Mouse (Mus musculus) hindbrain, embryonic 12.5 days (tissue): ENCODE data around the gene Serpina3i. TPM values are rescaled to one million over a fixed set of nuclear protein-coding genes. Genes with fewer than 3 reads are reported as not detected.
A peak's percentile ranks its signal among the peaks of the same experiment; 100 is the strongest.

ENCODE experiments used
- ATAC-seq: fragments of 200-750 bp; cut with Nextera tagmentation; 2 replicates; pipeline ENCODE4 v1.8.0; 2017; ENCODE audit warnings: moderate TSS enrichment; ENCODE audit not compliant: low FRiP score
- H3K27ac ChIP-seq: fragments of 300-500 bp; sonication (generic); 2 replicates; pipeline ENCODE4 v1.5.1; 2016; ENCODE audit warnings: mild to moderate bottlenecking
- H3K27me3 ChIP-seq: fragments of 300-500 bp; sonication (generic); 2 replicates; pipeline ENCODE4 v1.6.1; 2016; ENCODE audit warnings: mild to moderate bottlenecking
- H3K36me3 ChIP-seq: fragments of 300-500 bp; sonication (generic); 2 replicates; pipeline ENCODE4 v1.6.1; 2016; ENCODE audit warnings: mild to moderate bottlenecking
- H3K4me1 ChIP-seq: fragments of 300-500 bp; sonication (generic); 2 replicates; pipeline ENCODE4 v1.6.1; 2016
- H3K4me2 ChIP-seq: fragments of 300-500 bp; sonication (generic); replicated peaks from 2 replicates; pipeline ENCODE4 v1.6.1; 2016; ENCODE audit warnings: mild to moderate bottlenecking
- H3K4me3 ChIP-seq: fragments of 300-500 bp; sonication (generic); 2 replicates; pipeline ENCODE4 v1.5.1; 2016; ENCODE audit warnings: mild to moderate bottlenecking
- H3K9ac ChIP-seq: fragments of 300-500 bp; sonication (generic); 2 replicates; pipeline ENCODE4 v1.6.1; 2016; ENCODE audit warnings: mild to moderate bottlenecking, moderate library complexity
- H3K9me3 ChIP-seq: fragments of 300-500 bp; sonication (generic); replicated peaks from 2 replicates; pipeline ENCODE4 v1.6.1; 2016; ENCODE audit warnings: mild to moderate bottlenecking
- WGBS: fragments of 180-500 bp; shearing (Covaris S2); methylation state at CpG from one replicate; pipeline ENCODE4 v1.1.7; 2016; 5-methylcytosine and 5-hydroxymethylcytosine counted together
- polyA plus RNA-seq: library from polyadenylated mRNA; unstranded; fragments of >200 nt; fragmentation: Nextera tagmentation; extraction: Ambion mirVana; gene quantifications from 2 replicates; pipeline ENCODE4 v1.2.1, GENCODE M21; 2016

Serpina3i gene
- polyA plus RNA-seq, 1 experiment from 2014 or later = 0.25 TPM

GRCm38 (mm10) chr12:104245595-104245994 lies 17.3 kb upstream of the Serpina3i start:
- Histone ChIP-seq H3K4me1 (peaks cover 4% of the 10 kb centered on the region; the same call in 1 of the 2 replicates), H3K27ac (no peak overlapping the region), H3K9ac (no peak overlapping the region), H3K9me3 (no peaks in the 10 kb centered on the region), H3K27me3 (no peaks in the 10 kb centered on the region), H3K36me3 (no peaks in the 10 kb centered on the region), H3K4me3 (no peak overlapping the region), H3K4me2 (no peak overlapping the region)
- 79% methylated on average over 3 of the region's 3 CpGs for WGBS
- ATAC-seq = no peak

- Histone ChIP-seq H3K4me2 (no peak overlapping the region), H3K27me3 (no peaks in the 10 kb centered on the region), H3K9me3 (no peaks in the 10 kb centered on the region), H3K4me1 (peaks cover 4% of the 10 kb centered on the region; the same call in 1 of the 2 replicates), H3K27ac (0 out of 2 replicates have a peak overlapping the region, but pooled peaks have one; percentile 30), H3K36me3 (no peaks in the 10 kb centered on the region), H3K4me3 (no peak overlapping the region), H3K9ac (no peak overlapping the region)
- peak; percentile 73 for ATAC-seq
Measured at GRCm38 (mm10) chr12:104247553-104248002, 15.3 kb upstream of the Serpina3i start.

- Histone ChIP-seq H3K4me3 (no peak overlapping the region), H3K9ac (no peak overlapping the region), H3K4me1 (peaks cover 4% of the 10 kb centered on the region; the same call in 1 of the 2 replicates), H3K27ac (0 out of 2 replicates have a peak overlapping the region, but pooled peaks have one; percentile 30), H3K4me2 (no peak overlapping the region), H3K9me3 (no peaks in the 10 kb centered on the region), H3K27me3 (no peaks in the 10 kb centered on the region), H3K36me3 (no peaks in the 10 kb centered on the region)
- ATAC-seq = 0 out of 2 replicates have a peak, but pooled peaks have one; percentile 9
- WGBS = 80% methylated on average over 3 of the region's 3 CpGs
Measured at GRCm38 (mm10) chr12:104248231-104248630, 14.7 kb upstream of the Serpina3i start.

GRCm38 (mm10) chr12:104261041-104261440 lies 1.9 kb upstream of the Serpina3i start:
- 67% methylated on average over 3 of the region's 3 CpGs for WGBS
- no peaks in the 10 kb centered on the region for H3K27me3 ChIP-seq
- no peaks in the 10 kb centered on the region for H3K36me3 ChIP-seq
- no peaks in the 10 kb centered on the region for H3K9me3 ChIP-seq
- no peak overlapping the region for H3K27ac ChIP-seq
- H3K4me3 ChIP-seq = no peak overlapping the region
- H3K4me1 ChIP-seq = 0 out of 2 replicates have a peak, but pooled peaks cover 2% of the 10 kb centered on the region
- no peak overlapping the region for H3K9ac ChIP-seq
- H3K4me2 ChIP-seq = no peak overlapping the region
- no peak for ATAC-seq

- Histone ChIP-seq H3K36me3 (no peaks in the 10 kb centered on the region), H3K27me3 (no peaks in the 10 kb centered on the region), H3K9me3 (no peaks in the 10 kb centered on the region), H3K4me2 (no peak overlapping the region), H3K4me1 (0 out of 2 replicates have a peak, but pooled peaks cover 2% of the 10 kb centered on the region), H3K4me3 (no peak overlapping the region), H3K9ac (no peak overlapping the region), H3K27ac (no peak overlapping the region)
- 82% methylated on average over 3 of the region's 3 CpGs for WGBS
- ATAC-seq = no peak
Measured at GRCm38 (mm10) chr12:104266374-104266773, 3.5 kb downstream of the Serpina3i start.

GRCm38 (mm10) chr12:104278216-104279055 lies 15.5 kb downstream of the Serpina3i start:
- Histone ChIP-seq H3K27me3 (no peaks in the 10 kb centered on the region), H3K4me2 (no peak overlapping the region), H3K27ac (no peak overlapping the region), H3K36me3 (no peaks in the 10 kb centered on the region), H3K9me3 (no peaks in the 10 kb centered on the region; the same call in 1 of the 2 replicates), H3K4me1 (no peaks in the 10 kb centered on the region), H3K9ac (no peak overlapping the region), H3K4me3 (no peak overlapping the region)
- no peak for ATAC-seq
- WGBS = 88% methylated on average over 18 of the region's 18 CpGs

GRCm38 (mm10) chr12:104279056-104279435 lies 16.1 kb downstream of the Serpina3i start:
- Histone ChIP-seq H3K4me3 (no peak overlapping the region), H3K27ac (no peak overlapping the region), H3K36me3 (no peaks in the 10 kb centered on the region), H3K9ac (no peak overlapping the region), H3K27me3 (no peaks in the 10 kb centered on the region), H3K4me1 (no peaks in the 10 kb centered on the region), H3K9me3 (no peaks in the 10 kb centered on the region; the same call in 1 of the 2 replicates), H3K4me2 (no peak overlapping the region)
- peak; percentile 38; the same call in 1 of the 2 replicates for ATAC-seq
- WGBS = 20% methylated on average over 3 of the region's 3 CpGs

- H3K4me2 ChIP-seq = no peak overlapping the region
- H3K9ac ChIP-seq = no peak overlapping the region
- H3K27ac ChIP-seq = no peak overlapping the region
- H3K9me3 ChIP-seq = no peaks in the 10 kb centered on the region; the same call in 1 of the 2 replicates
- H3K27me3 ChIP-seq = no peaks in the 10 kb centered on the region
- no peaks in the 10 kb centered on the region for H3K36me3 ChIP-seq
- 92% methylated on average over 11 of the region's 11 CpGs for WGBS
- no peak overlapping the region for H3K4me3 ChIP-seq
- H3K4me1 ChIP-seq = no peaks in the 10 kb centered on the region
- ATAC-seq = no peak
Measured at GRCm38 (mm10) chr12:104283380-104283779, 20.5 kb downstream of the Serpina3i start.

GRCm38 (mm10) chr12:104288336-104288735 lies 25.4 kb downstream of the Serpina3i start:
- Histone ChIP-seq H3K9me3 (no peaks in the 10 kb centered on the region), H3K4me3 (no peak overlapping the region), H3K9ac (no peak overlapping the region), H3K36me3 (no peaks in the 10 kb centered on the region), H3K4me2 (no peak overlapping the region), H3K27ac (no peak overlapping the region), H3K27me3 (no peaks in the 10 kb centered on the region), H3K4me1 (no peaks in the 10 kb centered on the region)
- ATAC-seq = no peak

GRCm38 (mm10) chr12:104289872-104290271 lies 26.9 kb downstream of the Serpina3i start:
- ATAC-seq = no peak
- H3K4me1 ChIP-seq = no peaks in the 10 kb centered on the region

GRCm38 (mm10) chr12:104293963-104294362 lies 31.0 kb downstream of the Serpina3i start:
- no peak overlapping the region for H3K27ac ChIP-seq
- no peak for ATAC-seq
- no peak overlapping the region for H3K4me2 ChIP-seq
- H3K4me3 ChIP-seq = no peak overlapping the region
- no peak overlapping the region for H3K9ac ChIP-seq
- no peaks in the 10 kb centered on the region for H3K27me3 ChIP-seq
- H3K36me3 ChIP-seq = no peaks in the 10 kb centered on the region
- WGBS = 87% methylated on average over 2 of the region's 2 CpGs
- H3K4me1 ChIP-seq = no peaks in the 10 kb centered on the region
- H3K9me3 ChIP-seq = no peaks in the 10 kb centered on the region

More at GRCm38 (mm10) chr12:104289872-104290271, 26.9 kb downstream of the Serpina3i start:
- 43% methylated on average over 3 of the region's 4 CpGs for WGBS
- no peak overlapping the region for H3K9ac ChIP-seq
- no peaks in the 10 kb centered on the region for H3K27me3 ChIP-seq
- no peak overlapping the region for H3K4me2 ChIP-seq
- H3K27ac ChIP-seq = no peak overlapping the region
- H3K36me3 ChIP-seq = no peaks in the 10 kb centered on the region
- H3K9me3 ChIP-seq = no peaks in the 10 kb centered on the region
- no peak overlapping the region for H3K4me3 ChIP-seq

GRCm38 (mm10) chr12:104298049-104298448 lies 35.1 kb downstream of the Serpina3i start:
- 90% methylated on average over 2 of the region's 2 CpGs for WGBS
- no peak overlapping the region for H3K9ac ChIP-seq
- no peaks in the 10 kb centered on the region for H3K4me1 ChIP-seq
- no peaks in the 10 kb centered on the region for H3K36me3 ChIP-seq
- H3K9me3 ChIP-seq = no peaks in the 10 kb centered on the region
- ATAC-seq = no peak
- H3K27ac ChIP-seq = no peak overlapping the region
- H3K27me3 ChIP-seq = no peaks in the 10 kb centered on the region
- H3K4me3 ChIP-seq = no peak overlapping the region
- H3K4me2 ChIP-seq = no peak overlapping the region
